In genomic region chr16:30601946-30602345, GRCm38 (mm10) we compare ENCODE assay signal across 9 mouse cellular contexts. TPM values are rescaled to one million over a fixed set of nuclear protein-coding genes. Genes with fewer than 3 reads are reported as not detected.
DNase-seq lines count a peak whose midpoint lies in the region; ATAC-seq and TF ChIP-seq lines count a peak whose summit lies in the region.
"Had no signal": no experiment of that assay in that cellular context is flagged by ENCODE, and none has a peak within 500 bp of the region (broad histone marks: within the 10 kb centered on the region; RNA-seq: fewer than 3 reads in every experiment).

No protein-coding gene starts in this region.

- peak overlapping the region; percentile 70; the same call in 1 of the 2 replicates for H3K4me3 ChIP-seq in liver, adult 2 months (ENCODE audit: insufficient read depth, low read depth, low read length)
- peak overlapping the region; percentile 63 for H3K4me3 ChIP-seq in forebrain, embryonic 15.5 days
- H3K4me3 ChIP-seq in kidney, embryonic 15.5 days (replicated peaks) = peak overlapping the region; percentile 71
- no peak overlapping the region for H3K4me3 ChIP-seq in midbrain, embryonic 11.5 days (ENCODE audit: low read depth, low read length)

- no peak for DNase-seq in liver, adult 2 months (ENCODE audit: extremely low read depth, low read depth, low spot score)
- DNase-seq in liver = no peak
- no peak for DNase-seq in midbrain, embryonic 11.5 days (ENCODE audit: low spot score, missing footprints)
- DNase-seq in ovary, postnatal 14 days (ENCODE audit: low spot score) = no peak
- no peak for DNase-seq in layer of hippocampus, postnatal 10 days (ENCODE audit: low spot score in 2 of 2)
- no peak for DNase-seq in cerebellum, postnatal 36 days

- H3K36me3 ChIP-seq in liver, adult 2 months (ENCODE audit: control insufficient read depth, insufficient read depth, low read length) = no peaks in the 10 kb centered on the region
- no peaks in the 10 kb centered on the region for H3K36me3 ChIP-seq in forebrain, embryonic 15.5 days
- no peaks in the 10 kb centered on the region for H3K36me3 ChIP-seq in kidney, embryonic 15.5 days
- H3K36me3 ChIP-seq in midbrain, embryonic 11.5 days (ENCODE audit: control insufficient read depth, insufficient read depth, low read length) = no peaks in the 10 kb centered on the region
- H3K36me3 ChIP-seq: G1E had no signal

- no peaks in the 10 kb centered on the region for H3K9me3 ChIP-seq in forebrain, embryonic 15.5 days
- H3K9me3 ChIP-seq in kidney, embryonic 15.5 days (replicated peaks) = no peaks in the 10 kb centered on the region
- H3K9me3 ChIP-seq in midbrain, embryonic 11.5 days (ENCODE audit: control insufficient read depth, low read length) = no peaks in the 10 kb centered on the region

- H3K9ac ChIP-seq in liver, adult 2 months (ENCODE audit: low read depth, low read length) = peak overlapping the region; percentile 63
- no peak overlapping the region for H3K9ac ChIP-seq in forebrain, embryonic 15.5 days (replicated peaks)
- peak overlapping the region; percentile 25; the same call in 1 of the 2 replicates for H3K9ac ChIP-seq in kidney, embryonic 15.5 days
- H3K9ac ChIP-seq in midbrain, embryonic 11.5 days (ENCODE audit: low read length) = no peak overlapping the region

- H3K27ac ChIP-seq in liver, adult 2 months (replicated peaks; ENCODE audit: insufficient read depth, low read depth, low read length) = peak overlapping the region; percentile 37
- H3K27ac ChIP-seq in forebrain, embryonic 15.5 days (replicated peaks) = no peak overlapping the region
- H3K27ac ChIP-seq in kidney, embryonic 15.5 days = peak overlapping the region; percentile 84
- no peak overlapping the region for H3K27ac ChIP-seq in midbrain, embryonic 11.5 days (ENCODE audit: low read depth, low read length)

- H3K79me2 ChIP-seq in liver, adult 2 months (ENCODE audit: control insufficient read depth, insufficient read depth, low read length) = peaks cover 3% of the 10 kb centered on the region; the same call in 1 of the 2 replicates

- ATAC-seq in forebrain, embryonic 15.5 days (replicated peaks) = no peak
- no peak for ATAC-seq in kidney, embryonic 15.5 days (replicated peaks; ENCODE audit: low FRiP score)
- no peak for ATAC-seq in midbrain, embryonic 11.5 days (ENCODE audit: low FRiP score)

- WGBS in liver, adult 2 months = 50% methylated on average over 7 of the region's 7 CpGs
- WGBS in forebrain, embryonic 15.5 days = 31% methylated on average over 7 of the region's 7 CpGs
- WGBS in kidney, embryonic 15.5 days = 31% methylated on average over 7 of the region's 7 CpGs
- WGBS in midbrain, embryonic 11.5 days = 33% methylated on average over 7 of the region's 7 CpGs

- 0 out of 2 replicates have a peak overlapping the region, but pooled peaks have one; percentile 99 for H3K4me2 ChIP-seq in forebrain, embryonic 15.5 days (replicated peaks)
- H3K4me2 ChIP-seq in kidney, embryonic 15.5 days = peak overlapping the region; percentile 80
- H3K4me2 ChIP-seq in midbrain, embryonic 11.5 days = peak overlapping the region; percentile 16; the same call in 1 of the 2 replicates

- H3K4me1 ChIP-seq in liver, adult 2 months (ENCODE audit: control insufficient read depth, insufficient read depth, low read length) = peaks cover 11% of the 10 kb centered on the region
- peaks cover 56% of the 10 kb centered on the region for H3K4me1 ChIP-seq in forebrain, embryonic 15.5 days
- peaks cover 68% of the 10 kb centered on the region for H3K4me1 ChIP-seq in kidney, embryonic 15.5 days
- H3K4me1 ChIP-seq in midbrain, embryonic 11.5 days (ENCODE audit: control insufficient read depth, insufficient read depth, low read length) = peaks cover 18% of the 10 kb centered on the region

- no peak for TF ChIP-seq CTCF in liver, adult 2 months (IDR thresholded peaks at IDR 0.05; ENCODE audit: low read depth, low read length)

- no peak for TF ChIP-seq POLR2A in liver, adult 2 months (IDR thresholded peaks at IDR 0.05; ENCODE audit: extremely low read depth, insufficient read depth, low read length)

- H3K27me3 ChIP-seq in liver, adult 2 months (ENCODE audit: control insufficient read depth, insufficient read depth, low read length) = no peaks in the 10 kb centered on the region
- peaks cover 21% of the 10 kb centered on the region for H3K27me3 ChIP-seq in forebrain, embryonic 15.5 days
- peaks cover 28% of the 10 kb centered on the region for H3K27me3 ChIP-seq in kidney, embryonic 15.5 days
- H3K27me3 ChIP-seq in midbrain, embryonic 11.5 days (ENCODE audit: control insufficient read depth, insufficient read depth, low read length) = peaks cover 18% of the 10 kb centered on the region

RNA-seq across cellular contexts. Expression of gene Fam43a, which starts 2.4 kb away (rescaled TPM):
- 4.2 and 6.7 TPM in 2 replicates for total RNA-seq in liver, adult 2 months (2014; rRNA removed)
- polyA plus RNA-seq in liver, adult 2 months (2012; rRNA removed) = 4.4 and 4.7 TPM in 2 replicates
- 9.9 and 10.7 TPM in 2 replicates for polyA plus RNA-seq in forebrain, embryonic 15.5 days (2015; fragmentation: Nextera tagmentation; extraction: Ambion mirVana)
- 22.5 and 25.1 TPM in 2 replicates for polyA plus RNA-seq in kidney, embryonic 15.5 days (2015; fragmentation: Nextera tagmentation; extraction: Ambion mirVana)
- 5.4 and 6.1 TPM in 2 replicates for polyA plus RNA-seq in midbrain, embryonic 11.5 days (2014; fragmentation: Nextera tagmentation; extraction: Ambion mirVana)
- total RNA-seq in layer of hippocampus, postnatal 10 days (2021) = 10 to 100 TPM; 14.8 to 16.9 TPM
- total RNA-seq: G1E had no signal

RNA-seq across cellular contexts. Expression of gene Lsg1, which starts 14.6 kb away (rescaled TPM):
- total RNA-seq in liver, adult 2 months (2014; rRNA removed) = 8.3 and 10.0 TPM in 2 replicates
- polyA plus RNA-seq in liver, adult 2 months (2012; rRNA removed) = 6.9 and 9.5 TPM in 2 replicates
- 56.2 and 59.4 TPM in 2 replicates for polyA plus RNA-seq in forebrain, embryonic 15.5 days (2015; fragmentation: Nextera tagmentation; extraction: Ambion mirVana)
- polyA plus RNA-seq in kidney, embryonic 15.5 days (2015; fragmentation: Nextera tagmentation; extraction: Ambion mirVana) = 69.4 and 73.0 TPM in 2 replicates
- polyA plus RNA-seq in midbrain, embryonic 11.5 days (2014; fragmentation: Nextera tagmentation; extraction: Ambion mirVana) = 84.7 and 89.3 TPM in 2 replicates
- total RNA-seq in layer of hippocampus, postnatal 10 days (2021) = 10 to 100 TPM; 24.4 to 25.6 TPM

RNA-seq across cellular contexts. Expression of gene Tmem44, which starts 51.3 kb away (rescaled TPM):
- 1.2 and 1.3 TPM in 2 replicates for total RNA-seq in liver, adult 2 months (2014; rRNA removed)
- polyA plus RNA-seq in liver, adult 2 months (2012; rRNA removed) = 0.80 and 2.0 TPM in 2 replicates
- 89.0 and 89.6 TPM in 2 replicates for polyA plus RNA-seq in forebrain, embryonic 15.5 days (2015; fragmentation: Nextera tagmentation; extraction: Ambion mirVana)
- polyA plus RNA-seq in kidney, embryonic 15.5 days (2015; fragmentation: Nextera tagmentation; extraction: Ambion mirVana) = 15.0 and 18.6 TPM in 2 replicates
- polyA plus RNA-seq in midbrain, embryonic 11.5 days (2014; fragmentation: Nextera tagmentation; extraction: Ambion mirVana) = 26.6 and 27.9 TPM in 2 replicates
- 10 to 100 TPM; 55.9 to 61.6 TPM for total RNA-seq in layer of hippocampus, postnatal 10 days (2021)

Comparison
In these comparisons a context has a peak if more than half of its experiments do, and no peak if none do; other contexts are left out.
1. H3K27ac ChIP-seq: peak in liver, adult 2 months (single experiment) and kidney, embryonic 15.5 days (single experiment); none in forebrain, embryonic 15.5 days (single experiment) and midbrain, embryonic 11.5 days (single experiment).
2. H3K9ac ChIP-seq: peak in liver, adult 2 months (single experiment) and kidney, embryonic 15.5 days (single experiment); none in forebrain, embryonic 15.5 days (single experiment) and midbrain, embryonic 11.5 days (single experiment).
3. H3K4me2 ChIP-seq: peak in every context shown above with its lines; median percentile 99 in forebrain, embryonic 15.5 days; 80 in kidney, embryonic 15.5 days; 16 in midbrain, embryonic 11.5 days.